Mouse (Mus musculus) frontal cortex, adult (tissue): ENCODE data around the gene Gal3st4.

ENCODE experiments used
- ATAC-seq: cut with Nextera tagmentation; 2 replicates; pipeline ENCODE4 v1.9.2; 2017; ENCODE audit warnings: mild to moderate bottlenecking, moderate library complexity, mixed read lengths; ENCODE audit not compliant: low TSS enrichment

Gal3st4 gene

GRCm38 (mm10) chr5:138272409-138272923, at the start of gene Gal3st4:
Gene Gal3st4, minus strand, starts transcription at chr5:138272840.
- no peak for ATAC-seq

DNA sequence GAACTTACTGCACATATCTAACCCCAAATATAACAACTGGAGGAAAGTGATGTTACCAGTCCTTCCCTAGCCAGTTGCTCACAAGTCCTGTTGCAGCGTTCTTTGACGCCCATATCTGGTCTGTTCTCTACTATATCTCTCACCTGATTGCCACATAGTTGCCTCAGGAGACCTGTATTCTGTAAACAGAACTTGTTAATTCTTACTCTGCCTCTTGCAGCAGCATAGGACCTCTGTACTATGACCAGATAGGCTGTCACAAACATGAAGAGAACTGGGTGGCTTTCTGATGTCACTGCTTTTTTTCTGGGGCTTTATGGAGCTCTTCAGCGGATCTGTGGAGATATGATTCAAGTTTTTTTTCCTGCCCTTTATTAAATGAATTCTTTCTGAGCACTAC, 40.2 kb upstream of the Gal3st4 start:
- no peak for ATAC-seq

DNA sequence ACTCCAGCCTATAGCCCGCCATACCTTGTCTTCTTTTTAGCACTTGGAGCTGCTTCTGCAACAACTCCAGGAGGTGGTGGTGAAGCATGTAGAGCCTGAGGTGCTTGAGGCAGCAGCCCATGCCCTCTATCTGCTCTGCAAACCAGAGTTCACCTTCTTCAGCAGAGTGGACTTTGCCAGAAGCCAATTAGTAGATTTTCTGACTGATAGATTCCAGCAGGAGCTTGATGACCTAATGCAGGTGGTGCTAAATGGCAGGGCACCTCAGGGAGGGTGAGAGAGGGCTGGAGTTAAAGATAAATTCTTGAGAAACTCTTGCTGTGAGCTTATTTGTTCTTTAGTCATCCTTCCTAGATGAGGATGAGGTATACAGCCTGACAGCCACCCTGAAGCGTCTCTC, 27.0 kb upstream of the Gal3st4 start:
- no peak for ATAC-seq

GRCm38 (mm10) chr5:138294158-138294557, 21.5 kb upstream of the Gal3st4 start:
- ATAC-seq, result no peak

DNA sequence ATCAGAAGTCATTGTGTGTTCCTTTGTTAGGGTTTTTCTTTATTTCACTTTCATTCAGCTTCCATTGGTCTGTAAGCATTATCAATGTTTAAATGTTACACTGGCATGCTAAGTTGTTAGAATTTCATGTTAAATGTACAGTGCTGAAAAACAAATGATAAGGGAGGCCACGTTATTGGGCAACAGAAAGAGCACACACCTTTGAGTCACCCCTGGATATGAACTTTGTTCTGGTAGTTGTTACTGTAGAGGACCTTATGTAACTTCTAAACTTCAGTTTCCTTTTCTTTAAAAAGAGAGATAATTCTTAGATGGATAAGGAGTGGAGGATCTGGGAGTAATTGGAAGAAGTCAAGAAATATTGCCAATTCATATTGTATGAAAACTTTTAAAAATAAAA, 19.0 kb upstream of the Gal3st4 start:
- ATAC-seq, result no peak

- ATAC-seq, result no peak
These were observed 15.2 kb upstream of the Gal3st4 start for GRCm38 (mm10) chr5:138287861-138288260.

- ATAC-seq, result no peak
These were observed 10.9 kb upstream of the Gal3st4 start for GRCm38 (mm10) chr5:138283540-138283939.

DNA sequence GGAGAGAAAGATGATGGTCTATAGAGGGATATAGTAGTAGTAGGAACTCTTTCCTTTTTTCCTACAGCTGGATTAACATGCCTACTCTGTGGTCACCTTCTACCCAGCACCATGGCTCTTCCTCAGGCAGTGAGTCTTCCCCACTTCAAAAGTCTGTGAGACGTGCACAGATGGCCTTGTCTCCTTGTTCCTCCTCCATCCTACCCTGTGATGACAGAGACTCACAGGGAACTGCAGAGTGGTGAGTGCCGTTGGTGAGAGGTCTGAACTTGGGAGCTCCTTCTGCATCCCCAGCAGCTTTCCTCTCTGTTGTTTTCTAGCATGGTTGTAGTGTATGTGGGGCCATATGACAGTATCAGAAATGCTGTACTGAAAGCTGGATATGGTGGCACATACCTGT, 9.2 kb upstream of the Gal3st4 start:
- no peak for ATAC-seq

DNA sequence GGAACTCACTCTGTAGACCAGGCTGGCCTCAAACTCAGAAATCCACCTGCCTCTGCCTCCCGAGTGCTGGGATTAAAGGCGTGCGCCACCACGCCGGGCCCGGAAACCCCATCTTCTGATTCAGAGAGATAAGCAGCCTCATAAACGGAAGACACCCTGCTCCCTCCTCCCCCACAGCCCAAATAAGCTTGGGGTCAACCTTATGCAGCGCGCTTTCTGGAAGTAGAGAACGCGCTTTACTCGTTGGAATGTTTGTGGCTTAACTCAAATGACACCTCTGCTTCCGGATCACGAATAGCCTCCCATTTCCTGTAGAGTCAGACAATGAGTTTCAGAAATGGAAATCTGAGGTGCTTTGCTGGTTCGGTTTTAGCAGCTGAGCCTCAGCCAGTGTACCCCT, 8.2 kb upstream of the Gal3st4 start:
- no peak for ATAC-seq

DNA sequence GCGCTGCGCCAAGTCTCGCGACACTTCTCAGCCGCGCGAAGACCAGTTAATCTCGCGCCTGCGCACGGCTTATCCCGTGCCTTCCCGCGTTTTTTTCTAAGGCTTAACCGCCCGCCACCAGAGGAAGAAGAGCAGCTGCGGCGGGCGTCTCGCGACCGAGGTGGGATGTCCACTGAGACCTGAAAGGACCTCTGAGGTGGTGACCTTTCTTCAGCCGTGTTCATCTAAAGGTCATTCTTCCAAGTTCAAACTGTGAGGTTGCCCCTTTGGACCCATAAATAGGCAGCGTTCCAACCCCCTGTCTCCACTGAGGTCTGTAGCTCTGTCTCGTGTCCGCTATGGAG, 7.8 kb upstream of the Gal3st4 start:
- no peak for ATAC-seq

DNA sequence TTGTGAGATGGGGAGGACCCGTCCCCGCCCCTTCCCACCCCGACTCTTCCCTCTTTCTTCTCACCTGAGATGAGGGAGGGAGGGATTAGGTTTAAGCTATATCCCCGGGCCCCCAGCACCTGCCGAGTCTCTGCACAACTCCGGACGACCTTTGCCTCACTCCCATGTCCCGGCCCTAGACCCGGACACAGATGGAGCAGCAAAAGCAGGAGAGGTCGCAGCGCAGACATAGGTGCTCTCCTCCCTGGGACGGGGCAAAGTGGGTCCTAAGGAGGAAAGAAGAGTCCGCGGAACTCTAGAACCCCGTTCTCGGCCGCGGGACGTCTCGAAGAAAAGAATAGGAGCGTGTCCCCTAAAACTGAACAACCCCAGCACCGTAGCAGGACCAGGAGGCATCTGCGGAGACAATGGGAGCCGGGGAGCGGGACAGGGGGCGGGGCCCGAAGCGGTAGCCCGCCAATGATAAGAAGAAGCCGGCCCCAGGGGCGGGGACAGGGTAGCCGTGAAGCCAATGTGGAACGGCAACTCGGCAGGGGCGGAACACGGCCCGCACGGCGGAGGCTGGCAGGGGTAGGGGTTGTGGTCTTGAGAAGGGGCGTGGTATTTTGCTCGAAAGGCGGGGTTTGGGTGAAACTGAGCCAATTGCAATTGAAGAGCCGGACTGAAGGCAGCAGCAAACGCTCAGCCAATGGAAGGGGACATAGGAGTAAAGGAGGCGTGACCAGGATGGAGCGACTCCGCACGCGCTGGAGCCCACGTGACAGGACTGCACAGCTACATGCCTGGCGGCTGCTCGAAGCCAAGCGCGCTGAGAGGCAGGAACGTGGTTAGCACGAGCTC, 7.2 kb upstream of the Gal3st4 start, which contains the start of the genes Gm43720, Gpc2 and Stag3:
TSS of gene Gm43720 (minus strand) at position 374 of the 840 bp plus-strand sequence.
TSS of gene Gpc2 (minus strand) at position 421 of the 840 bp plus-strand sequence.
TSS of gene Stag3 (plus strand) at position 656 of the 840 bp plus-strand sequence.
- ATAC-seq, result peak; percentile 93

- no peak for ATAC-seq
These were observed 5.4 kb upstream of the Gal3st4 start for GRCm38 (mm10) chr5:138277994-138278393.

GRCm38 (mm10) chr5:138275216-138276050, 2.8 kb upstream of the Gal3st4 start:
- ATAC-seq, result no peak

- ATAC-seq, result no peak
These were observed 1.5 kb upstream of the Gal3st4 start for GRCm38 (mm10) chr5:138274186-138274585.

- ATAC-seq, result no peak
These were observed 1.4 kb downstream of the Gal3st4 start for GRCm38 (mm10) chr5:138271232-138271631.

DNA sequence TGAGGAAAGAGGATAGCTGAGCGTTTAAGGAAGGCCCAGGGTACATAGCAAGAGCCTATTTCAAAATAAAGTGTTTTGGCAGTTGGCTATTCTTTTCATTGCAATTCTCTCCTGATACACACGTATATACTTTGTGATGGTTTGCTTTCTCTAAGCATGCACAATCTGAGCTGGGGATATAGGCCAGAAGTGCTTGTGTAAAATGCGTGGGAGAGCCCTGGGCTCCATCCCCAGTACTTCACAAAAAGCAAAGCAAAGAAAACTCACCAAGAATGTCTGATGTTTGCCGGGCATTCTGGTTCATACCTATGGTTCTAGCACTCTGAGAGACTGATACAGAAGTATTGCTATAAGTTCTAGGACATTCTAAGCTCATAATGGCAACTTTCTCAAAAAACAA, 3.7 kb downstream of the Gal3st4 start:
- ATAC-seq, result peak; percentile 83

DNA sequence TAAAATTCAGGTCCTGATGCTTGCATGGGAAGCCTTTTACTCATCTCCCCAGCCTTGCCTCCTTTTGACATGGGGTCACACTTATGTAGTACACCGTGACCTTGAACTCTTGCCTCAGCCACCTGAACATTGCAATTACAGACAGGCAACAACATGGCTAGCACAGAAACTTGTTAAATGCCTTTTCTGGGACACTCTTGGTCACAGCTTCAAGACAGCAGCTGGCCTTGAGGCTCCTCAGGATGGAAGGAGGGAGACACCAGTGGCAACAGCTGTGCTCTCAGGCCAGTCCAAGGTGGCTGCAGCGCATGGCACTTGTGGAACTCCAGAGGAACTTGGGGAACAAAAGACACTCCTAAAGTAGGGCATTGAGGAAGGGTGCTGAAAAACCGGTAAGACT, 5.5 kb downstream of the Gal3st4 start:
- ATAC-seq, result no peak

GRCm38 (mm10) chr5:138265712-138266111, 6.9 kb downstream of the Gal3st4 start:
- ATAC-seq, result no peak

GRCm38 (mm10) chr5:138264207-138264578, 8.4 kb downstream of the Gal3st4 start:
- no peak for ATAC-seq

DNA sequence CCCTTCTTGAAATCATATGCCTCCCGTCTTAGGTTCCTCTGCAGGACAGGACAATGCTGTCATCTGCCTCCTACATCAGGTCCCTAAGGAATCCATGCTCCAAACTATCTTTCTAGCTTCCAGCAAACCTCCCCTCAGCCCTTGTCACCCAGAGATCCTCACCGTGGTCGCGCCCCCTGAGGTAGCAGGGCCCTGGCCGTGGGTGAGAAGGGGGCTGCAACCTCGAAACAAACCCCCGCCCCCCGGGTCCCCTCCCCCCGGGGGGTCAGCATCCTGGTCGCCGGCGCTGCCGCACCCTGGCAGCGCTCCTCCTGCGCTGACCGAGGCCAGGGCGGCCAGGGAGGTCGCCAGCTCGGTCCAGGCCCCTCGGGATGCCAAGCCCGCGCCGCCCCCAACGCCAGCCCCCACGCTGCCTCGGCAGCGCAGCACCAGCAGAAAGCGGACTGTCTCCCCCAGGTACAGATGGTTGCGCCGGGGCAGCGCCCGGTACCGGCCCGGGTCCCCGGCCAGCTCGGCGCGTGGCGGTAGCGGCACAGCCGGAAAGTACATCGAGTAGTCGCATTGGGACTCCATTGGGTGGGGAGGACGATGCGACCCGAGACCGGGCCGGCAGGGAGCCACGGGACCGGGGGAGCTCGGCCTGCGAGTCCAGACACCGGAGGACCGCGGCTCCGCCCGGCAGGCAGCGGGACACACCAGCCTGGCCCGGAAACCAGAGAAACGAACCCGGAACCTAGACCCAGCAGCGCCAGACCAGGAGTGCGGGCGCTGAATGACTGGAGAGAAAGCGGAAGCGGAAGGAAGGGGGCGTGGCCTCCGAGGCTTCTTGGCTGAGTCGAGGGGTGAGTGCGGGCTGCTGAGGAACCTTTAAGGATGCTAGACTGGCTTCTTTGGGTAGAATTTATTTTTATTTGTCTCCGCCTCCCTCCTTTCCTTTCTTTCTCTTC, 9.1 kb downstream of the Gal3st4 start, which contains the start of gene BC037034:
TSS of gene BC037034 (minus strand) at position 774 of the 947 bp plus-strand sequence.
- ATAC-seq, result peak; percentile 93

DNA sequence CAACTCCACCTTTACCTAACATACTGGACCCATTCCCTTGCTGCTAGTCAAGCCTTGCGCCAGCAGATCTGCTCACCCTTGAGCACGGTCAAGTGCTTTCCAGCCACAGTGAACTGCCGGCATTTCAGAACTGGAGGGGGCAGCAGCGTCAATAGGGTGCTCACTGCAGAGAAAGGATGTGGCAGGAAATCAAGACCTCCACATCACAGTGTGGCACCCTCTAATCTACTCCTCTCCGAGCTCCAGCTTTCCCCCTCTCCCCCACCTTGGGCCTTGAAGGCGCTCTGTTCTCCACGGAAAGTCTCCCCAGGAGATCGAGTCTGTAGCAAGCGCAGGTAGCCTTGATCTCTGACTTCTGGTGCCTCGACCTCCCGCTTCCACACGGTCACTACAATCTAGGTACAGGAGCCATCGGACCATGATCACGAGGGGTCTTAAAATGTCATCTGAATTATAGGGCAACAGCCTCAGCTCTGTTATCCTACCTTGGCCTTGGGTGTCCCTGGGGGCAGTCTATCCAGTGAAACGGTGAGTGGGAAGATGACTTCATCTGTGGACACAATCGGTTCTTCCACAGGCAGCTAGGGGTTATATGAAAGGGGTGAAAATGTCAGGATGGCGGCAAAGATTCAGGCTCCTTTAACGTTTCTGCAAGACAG, 9.9 kb downstream of the Gal3st4 start:
- ATAC-seq, result no peak
